Mouse (Mus musculus): ENCODE measurements at regions not wholly inside any gene's neighbourhood (a gene's known extent, or its start where the extent isn't known, plus 50 kb on each side); places are given as distances from the start of the nearest gene placed in this dataset.

- DNase-seq (ENCODE audit: low spot score in 2 of 2): no peak
These were observed 1373.9 kb upstream of the Zeb2 start for GRCm38 (mm10) chr2:46491081-46491480.

DNA sequence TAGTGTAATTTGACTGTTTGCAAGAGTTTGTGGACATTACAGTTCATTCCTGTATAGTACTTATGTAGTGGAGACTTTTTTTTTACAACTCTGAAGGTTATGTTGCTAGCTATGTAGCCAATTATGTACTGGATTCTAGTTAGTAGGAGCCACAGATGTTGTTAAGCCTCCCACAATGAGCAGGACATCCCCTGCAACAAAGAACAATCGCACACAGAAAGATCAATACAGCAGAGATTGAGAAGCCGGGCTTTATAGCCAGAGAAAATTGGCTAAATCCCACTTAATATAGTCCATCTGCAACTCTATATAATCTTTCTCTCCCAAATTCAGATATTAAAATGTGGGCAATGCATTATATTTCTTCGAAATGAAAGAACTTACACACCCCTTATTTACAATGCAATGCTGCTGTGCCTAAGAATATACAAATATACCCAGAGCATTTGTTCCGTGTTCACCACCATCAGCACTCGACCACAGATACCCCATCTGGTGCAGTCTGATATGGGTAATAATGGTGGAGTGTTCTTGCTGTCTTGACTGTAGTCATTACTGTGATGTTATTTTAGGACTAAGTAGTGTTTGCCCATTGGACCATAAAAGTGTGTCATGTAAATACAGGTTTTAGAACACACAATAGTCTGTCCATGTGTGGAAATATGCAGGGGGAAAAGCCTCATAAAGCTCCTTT is 1351.9 kb upstream of the Zeb2 start:
- DNase-seq (ENCODE audit: low spot score in 2 of 2): no peak

- no peak for DNase-seq (ENCODE audit: low spot score in 2 of 2)
These were observed 1348.2 kb upstream of the Zeb2 start for GRCm38 (mm10) chr2:46465389-46465788.

GRCm38 (mm10) chr2:46464913-46465312 is 1347.7 kb upstream of the Zeb2 start:
- DNase-seq (ENCODE audit: low spot score in 2 of 2): no peak

GRCm38 (mm10) chr2:46462670-46463069 is 1345.5 kb upstream of the Zeb2 start:
- no peak for DNase-seq (ENCODE audit: low spot score in 2 of 2)

GRCm38 (mm10) chr2:46450698-46451097 is 1333.5 kb upstream of the Zeb2 start:
- no peak for DNase-seq (ENCODE audit: low spot score in 2 of 2)

- no peak for DNase-seq (ENCODE audit: low spot score in 2 of 2)
These were observed 1328.1 kb upstream of the Zeb2 start for GRCm38 (mm10) chr2:46445306-46445705.

DNA sequence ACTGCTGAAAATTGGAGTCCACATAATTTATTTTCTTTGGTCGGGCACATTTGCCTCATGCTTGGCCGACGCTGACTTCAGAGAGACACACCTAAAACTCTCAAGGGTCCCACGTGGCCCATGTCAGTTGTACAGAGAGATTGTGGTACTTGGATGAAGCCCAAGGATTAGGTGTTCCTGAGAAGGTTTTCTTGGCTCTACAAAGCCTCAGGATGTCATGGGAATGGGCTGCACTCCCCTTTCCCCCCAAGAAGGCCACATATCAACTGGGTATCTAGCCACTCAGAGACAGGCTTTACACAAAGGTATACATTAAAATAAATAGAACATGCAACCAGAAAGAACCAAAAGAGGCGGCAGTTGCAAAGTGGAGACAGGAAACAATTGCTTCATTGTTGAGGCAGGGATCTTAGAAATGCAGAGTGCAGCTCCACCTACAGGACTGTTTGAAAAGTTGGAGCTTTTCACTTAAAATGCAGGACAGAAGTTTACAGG is 1326.5 kb upstream of the Zeb2 start:
- DNase-seq (ENCODE audit: low spot score in 2 of 2): peak; percentile 46 to 55

DNA sequence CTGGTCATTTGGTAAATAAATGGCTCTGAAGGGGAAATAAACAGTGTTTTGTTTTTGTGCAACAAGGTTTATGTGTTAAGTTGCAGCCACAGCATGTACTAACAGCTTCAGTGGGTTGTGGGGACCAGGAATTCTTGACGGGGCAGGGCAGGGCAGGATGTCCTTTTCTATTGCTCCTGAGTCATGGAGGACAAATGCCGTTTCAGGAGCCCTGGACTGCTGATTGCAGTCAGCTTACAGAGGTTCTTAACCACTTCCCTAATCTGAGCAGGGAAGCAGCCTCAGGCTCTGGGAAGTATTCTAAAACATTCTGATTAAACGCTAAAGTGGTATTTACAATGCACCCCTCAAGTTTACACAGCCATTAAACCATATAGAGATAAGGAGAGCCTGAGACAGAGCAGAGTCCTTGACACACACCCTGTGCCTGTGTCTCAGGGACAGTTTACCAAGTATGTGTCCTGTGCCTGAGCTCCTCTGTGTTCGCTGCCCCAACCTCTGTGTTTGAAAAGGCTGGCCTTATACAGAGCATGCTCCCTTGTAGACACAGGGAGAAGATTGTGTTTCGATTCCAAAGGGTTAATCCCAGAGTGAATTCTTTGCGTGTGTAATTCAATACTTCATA is 1326.0 kb upstream of the Zeb2 start:
- DNase-seq (ENCODE audit: low spot score in 2 of 2): no peak

GRCm38 (mm10) chr2:46442576-46442975 is 1325.4 kb upstream of the Zeb2 start:
- DNase-seq (ENCODE audit: low spot score in 2 of 2): no peak

DNA sequence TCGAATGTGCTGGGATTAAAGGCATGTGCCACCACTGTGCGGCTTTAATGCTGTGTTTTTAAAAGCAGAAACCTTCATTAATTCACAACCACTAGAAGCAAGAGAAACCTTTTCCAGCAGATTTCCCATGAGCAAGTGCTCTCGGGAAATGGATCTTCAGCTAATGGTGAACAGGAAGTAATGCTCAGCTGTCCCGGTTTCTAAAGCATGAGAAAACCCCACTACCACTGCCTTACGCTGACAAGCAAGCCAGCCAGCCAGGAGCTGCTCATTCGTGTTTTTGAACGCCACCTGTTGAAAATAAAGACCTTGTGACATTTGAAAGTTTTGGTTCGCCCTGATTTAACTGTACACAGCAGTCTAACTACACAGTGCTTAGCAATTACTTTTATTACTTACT is 1324.7 kb upstream of the Zeb2 start:
- no peak for DNase-seq (ENCODE audit: low spot score in 2 of 2)

DNA sequence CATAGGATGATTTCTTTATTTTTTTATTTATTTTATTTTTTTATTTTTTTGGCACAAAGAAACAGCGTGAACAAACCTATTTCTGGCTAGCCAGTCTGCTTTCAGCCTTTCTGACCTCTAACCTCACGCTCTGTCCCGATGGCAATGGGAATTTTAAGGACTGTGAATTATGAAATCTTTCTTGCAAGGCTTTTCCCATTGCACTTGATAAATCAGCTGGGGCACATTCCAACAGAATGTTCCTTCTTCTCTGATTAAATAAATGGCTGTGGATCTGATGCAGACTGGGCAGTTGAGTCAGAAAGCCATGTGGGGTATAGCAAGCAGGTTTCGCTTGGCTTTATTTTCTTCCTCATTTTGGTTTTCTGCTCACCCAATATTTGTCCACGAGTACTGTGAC is 1324.2 kb upstream of the Zeb2 start:
- no peak for DNase-seq (ENCODE audit: low spot score in 2 of 2)

DNA sequence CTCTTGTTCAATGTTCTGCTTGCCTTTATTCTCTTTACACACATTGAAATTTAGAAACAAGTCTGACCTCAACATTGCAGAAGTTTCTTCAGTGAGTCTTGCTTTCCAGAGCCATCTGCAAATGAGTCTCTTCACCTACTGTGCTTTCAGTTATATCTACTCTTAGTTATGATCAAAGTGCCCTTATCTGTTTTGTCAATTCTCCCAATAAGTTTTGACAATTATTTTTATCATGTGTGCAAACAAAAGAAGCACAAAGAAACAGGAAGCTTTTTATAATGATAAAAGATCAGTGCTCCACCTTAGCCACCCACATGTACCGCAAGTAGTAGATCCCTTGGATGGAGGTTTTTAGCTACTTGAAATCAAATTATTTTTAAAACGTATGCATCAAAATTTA is 1322.8 kb upstream of the Zeb2 start:
- no peak for DNase-seq (ENCODE audit: low spot score in 2 of 2)

- no peak for DNase-seq (ENCODE audit: low spot score in 2 of 2)
These were observed 1301.1 kb upstream of the Zeb2 start for GRCm38 (mm10) chr2:46418281-46418680.

GRCm38 (mm10) chr2:46402373-46403114 is 1285.3 kb upstream of the Zeb2 start:
- DNase-seq (ENCODE audit: low spot score in 2 of 2): no peak

GRCm38 (mm10) chr2:46394161-46394560 is 1277.0 kb upstream of the Zeb2 start:
- no peak for DNase-seq (ENCODE audit: low spot score in 2 of 2)

GRCm38 (mm10) chr2:46372847-46373461 is 1255.8 kb upstream of the Zeb2 start:
- DNase-seq (ENCODE audit: low spot score in 2 of 2): no peak

DNA sequence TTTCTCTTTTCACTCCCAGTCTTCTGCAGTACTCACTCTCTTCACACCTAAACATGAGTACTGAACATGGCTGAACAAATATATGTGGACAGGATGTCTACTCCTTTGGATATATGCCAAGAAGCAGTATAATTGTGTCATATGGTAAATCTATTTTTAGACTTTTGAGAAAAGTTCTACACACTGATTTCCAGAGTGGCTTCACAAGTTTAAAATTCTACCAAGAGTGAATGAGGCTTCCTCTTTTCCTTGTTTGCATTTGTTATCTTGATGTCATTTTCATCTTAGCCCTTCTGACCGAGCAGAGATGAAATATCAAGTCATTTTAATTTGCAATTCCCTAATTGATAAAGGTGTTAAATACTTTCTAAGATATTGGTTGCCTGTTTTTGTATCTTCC is 1254.6 kb upstream of the Zeb2 start:
- no peak for DNase-seq (ENCODE audit: low spot score in 2 of 2)

GRCm38 (mm10) chr2:46370949-46371348 is 1253.8 kb upstream of the Zeb2 start:
- no peak for DNase-seq (ENCODE audit: low spot score in 2 of 2)

DNA sequence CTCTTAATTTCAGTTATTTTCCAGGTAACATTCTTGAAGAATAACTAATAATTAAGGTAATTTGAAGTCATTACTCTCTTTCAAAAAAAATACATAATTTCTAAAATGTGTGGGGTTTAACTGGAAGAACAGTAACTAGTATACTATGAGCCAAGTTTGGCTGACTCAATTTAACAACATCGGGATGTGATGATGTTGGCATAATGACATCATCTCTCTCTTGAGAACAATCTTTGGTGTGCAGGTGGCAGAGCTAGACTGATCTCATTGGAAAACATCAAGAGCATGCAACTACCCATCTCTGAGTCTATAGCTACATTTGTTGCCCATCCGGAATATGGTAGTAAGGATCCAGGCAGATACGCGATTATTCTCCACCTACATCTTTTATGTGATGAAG is 1251.7 kb upstream of the Zeb2 start:
- no peak for DNase-seq (ENCODE audit: low spot score in 2 of 2)

GRCm38 (mm10) chr2:46366135-46366485 is 1248.9 kb upstream of the Zeb2 start:
- peak; percentile 22 to 26 for DNase-seq (ENCODE audit: low spot score in 2 of 2)

DNA sequence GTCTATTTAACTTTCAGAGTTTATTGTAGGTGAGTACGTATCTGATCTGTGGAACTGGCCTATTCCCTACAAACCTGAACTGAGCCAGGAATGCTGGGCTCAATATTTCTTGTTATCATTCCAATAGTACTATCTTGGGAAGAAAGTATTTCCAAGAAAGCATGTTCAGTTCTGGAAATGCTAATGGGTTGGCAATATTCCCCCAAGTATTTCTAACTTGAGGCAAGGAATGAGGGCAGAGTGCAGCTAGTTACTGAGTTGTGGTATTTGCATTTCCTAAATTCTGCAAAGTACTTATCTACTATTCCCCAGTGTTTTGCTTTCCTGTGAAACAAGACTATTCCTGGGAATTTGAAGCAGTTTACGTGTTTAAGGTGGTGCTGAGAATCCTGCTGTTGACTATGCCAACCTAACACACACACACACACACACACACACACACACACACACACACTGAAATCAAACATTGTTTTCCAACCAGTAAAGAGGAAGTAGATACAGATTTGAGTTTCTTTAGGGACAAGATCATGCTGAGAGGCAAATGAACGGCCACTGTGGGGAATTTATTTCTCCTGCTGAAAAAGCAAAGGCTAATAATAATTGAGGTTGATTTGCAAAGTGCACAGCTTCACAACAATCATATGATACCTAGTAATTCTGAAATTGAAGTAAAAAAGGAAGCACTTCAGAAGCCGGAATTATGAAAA is 1248.4 kb upstream of the Zeb2 start:
- DNase-seq (ENCODE audit: low spot score in 2 of 2): no peak
